13 mouse cellular contexts compared by ENCODE assay signal in the genomic region with DNA sequence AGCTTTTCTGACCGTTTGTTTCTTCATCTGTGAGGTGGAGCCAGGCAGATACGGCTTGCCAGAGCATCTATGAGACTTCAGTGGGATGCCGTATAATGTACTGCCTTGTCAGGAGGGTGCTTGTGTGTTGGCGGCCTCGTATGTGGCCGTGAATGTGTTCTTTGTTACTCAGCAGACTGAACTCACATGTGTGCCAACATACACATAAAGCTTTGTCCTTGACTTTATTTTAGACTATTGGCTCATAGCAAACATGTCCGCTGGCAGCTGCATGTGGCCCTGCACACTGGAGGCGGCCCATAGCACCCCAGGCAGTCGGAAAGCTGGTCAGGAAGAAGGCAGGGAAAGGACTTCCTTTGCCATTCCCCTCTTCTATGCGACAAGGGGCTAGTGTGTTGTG. TPM values are rescaled to one million over a fixed set of nuclear protein-coding genes. Genes with fewer than 3 reads are reported as not detected.
DNase-seq lines count a peak whose midpoint lies in the region; ATAC-seq lines count a peak whose summit lies in the region.
"Had no signal": no experiment of that assay in that cellular context is flagged by ENCODE, and none has a peak within 500 bp of the region (broad histone marks: within the 10 kb centered on the region; RNA-seq: fewer than 3 reads in every experiment).

No protein-coding gene starts in this region.

- H3K9me3 ChIP-seq in heart, embryonic 10.5 days, result no peaks in the 10 kb centered on the region
- H3K9me3 ChIP-seq in midbrain, embryonic 11.5 days (ENCODE audit: control insufficient read depth, low read length), result no peaks in the 10 kb centered on the region
- H3K9me3 ChIP-seq in midbrain, embryonic 14.5 days (ENCODE audit: control insufficient read depth, low read length), result no peaks in the 10 kb centered on the region
- H3K9me3 ChIP-seq in heart, embryonic 15.5 days (replicated peaks), result no peaks in the 10 kb centered on the region
- H3K9me3 ChIP-seq: midbrain, embryonic 10.5 days had no signal

- WGBS in heart, embryonic 10.5 days, result 72% methylated on average over 10 of the region's 10 CpGs
- WGBS in midbrain, embryonic 11.5 days, result 82% methylated on average over 10 of the region's 10 CpGs
- WGBS in midbrain, embryonic 14.5 days, result 83% methylated on average over 10 of the region's 10 CpGs
- WGBS in heart, embryonic 15.5 days, result 64% methylated on average over 10 of the region's 10 CpGs

- 0 out of 2 replicates have a peak overlapping the region, but pooled peaks have one; percentile 24 for H3K27ac ChIP-seq in heart, embryonic 10.5 days
- H3K27ac ChIP-seq in midbrain, embryonic 11.5 days (ENCODE audit: low read depth, low read length), result no peak overlapping the region
- no peak overlapping the region for H3K27ac ChIP-seq in midbrain, embryonic 14.5 days (replicated peaks; ENCODE audit: low read depth, low read length)
- peak overlapping the region; percentile 31; the same call in 1 of the 2 replicates for H3K27ac ChIP-seq in heart, embryonic 15.5 days
- H3K27ac ChIP-seq: liver, embryonic 14.5 days; midbrain, embryonic 10.5 days had no signal

- no peak overlapping the region for H3K4me3 ChIP-seq in heart, embryonic 10.5 days
- no peak overlapping the region for H3K4me3 ChIP-seq in midbrain, embryonic 11.5 days (ENCODE audit: low read depth, low read length)
- no peak overlapping the region for H3K4me3 ChIP-seq in midbrain, embryonic 14.5 days (replicated peaks; ENCODE audit: low read depth, low read length)
- H3K4me3 ChIP-seq in heart, embryonic 15.5 days, result no peak overlapping the region
- H3K4me3 ChIP-seq: midbrain, embryonic 10.5 days had no signal

- peaks cover 48% of the 10 kb centered on the region for H3K4me1 ChIP-seq in heart, embryonic 10.5 days
- H3K4me1 ChIP-seq in midbrain, embryonic 11.5 days (ENCODE audit: control insufficient read depth, insufficient read depth, low read length), result peaks cover 21% of the 10 kb centered on the region
- H3K4me1 ChIP-seq in midbrain, embryonic 14.5 days (ENCODE audit: control insufficient read depth, insufficient read depth, low read length), result peaks cover 13% of the 10 kb centered on the region
- H3K4me1 ChIP-seq in heart, embryonic 15.5 days (replicated peaks), result peaks cover 39% of the 10 kb centered on the region

- DNase-seq in heart, embryonic 10.5 days (ENCODE audit: low spot score), result no peak
- no peak for DNase-seq in heart, adult 8-10 months (ENCODE audit: low spot score)
- peak; percentile 41 for DNase-seq in midbrain, embryonic 11.5 days (ENCODE audit: low spot score, missing footprints)
- DNase-seq in midbrain, embryonic 14.5 days, result no peak
- DNase-seq in cerebellum, postnatal 14 days, result no peak
- no peak for DNase-seq in left cerebral cortex, adult 11 months (ENCODE audit: low spot score)
- DNase-seq: cerebellum, adult 2 months; gastrocnemius, postnatal 10 days; right cerebral cortex, postnatal 14 days had no signal

- H3K9ac ChIP-seq in midbrain, embryonic 11.5 days (ENCODE audit: low read length), result no peak overlapping the region
- H3K9ac ChIP-seq in midbrain, embryonic 14.5 days (replicated peaks; ENCODE audit: low read length), result no peak overlapping the region
- no peak overlapping the region for H3K9ac ChIP-seq in heart, embryonic 15.5 days
- H3K9ac ChIP-seq: liver, embryonic 14.5 days had no signal

- H3K36me3 ChIP-seq in heart, embryonic 10.5 days, result 0 out of 2 replicates have a peak, but pooled peaks cover 5% of the 10 kb centered on the region
- H3K36me3 ChIP-seq in midbrain, embryonic 11.5 days (ENCODE audit: control insufficient read depth, insufficient read depth, low read length), result no peaks in the 10 kb centered on the region
- H3K36me3 ChIP-seq in midbrain, embryonic 14.5 days (ENCODE audit: control insufficient read depth, insufficient read depth, low read length), result no peaks in the 10 kb centered on the region
- no peaks in the 10 kb centered on the region for H3K36me3 ChIP-seq in heart, embryonic 15.5 days
- H3K36me3 ChIP-seq: midbrain, embryonic 10.5 days had no signal

- no peak for ATAC-seq in midbrain, embryonic 11.5 days (ENCODE audit: low FRiP score)
- no peak for ATAC-seq in midbrain, embryonic 14.5 days (ENCODE audit: low FRiP score, low TSS enrichment)
- ATAC-seq in heart, embryonic 15.5 days (replicated peaks; ENCODE audit: insufficient number of reproducible peaks, insufficient read depth, low FRiP score, low read depth), result no peak
- ATAC-seq: intestine, embryonic 16.5 days had no signal

- no peak overlapping the region for H3K4me2 ChIP-seq in midbrain, embryonic 11.5 days
- no peak overlapping the region for H3K4me2 ChIP-seq in midbrain, embryonic 14.5 days (ENCODE audit: low read length)
- H3K4me2 ChIP-seq in heart, embryonic 15.5 days, result peak overlapping the region; percentile 15; the same call in 1 of the 2 replicates

- H3K27me3 ChIP-seq in heart, embryonic 10.5 days (ENCODE audit: insufficient read depth, poor library complexity, severe bottlenecking), result no peaks in the 10 kb centered on the region
- H3K27me3 ChIP-seq in midbrain, embryonic 11.5 days (ENCODE audit: control insufficient read depth, insufficient read depth, low read length), result peaks cover 13% of the 10 kb centered on the region
- H3K27me3 ChIP-seq in midbrain, embryonic 14.5 days (ENCODE audit: control insufficient read depth, insufficient read depth, low read length), result peaks cover 25% of the 10 kb centered on the region
- no peaks in the 10 kb centered on the region for H3K27me3 ChIP-seq in heart, embryonic 15.5 days

RNA-seq across cellular contexts. Expression of gene Ptpn14, which starts 3.6 kb away (rescaled TPM):
- polyA plus RNA-seq in heart, embryonic 10.5 days (2016; fragmentation: Nextera tagmentation; extraction: Ambion mirVana), result 7.2 and 9.6 TPM in 2 replicates
- 10 to 100 TPM; 31.2 to 35.9 (median 33.9) TPM for total RNA-seq in heart, adult 8-10 months (2022)
- polyA plus RNA-seq in midbrain, embryonic 11.5 days (2014; fragmentation: Nextera tagmentation; extraction: Ambion mirVana), result 4.3 TPM in 2 replicates
- 0.70 and 1.7 TPM in 2 replicates for polyA plus RNA-seq in midbrain, embryonic 14.5 days (2014; fragmentation: Nextera tagmentation; extraction: Ambion mirVana)
- polyA plus RNA-seq in heart, embryonic 15.5 days (2015; fragmentation: Nextera tagmentation; extraction: Ambion mirVana), result 7.0 and 10.2 TPM in 2 replicates

RNA-seq across cellular contexts. Expression of gene Cenpf, which starts 43.8 kb away (rescaled TPM):
- polyA plus RNA-seq in heart, embryonic 10.5 days (2016; fragmentation: Nextera tagmentation; extraction: Ambion mirVana), result 62.7 and 71.3 TPM in 2 replicates
- total RNA-seq in heart, adult 8-10 months (2022), result 10 to 100 TPM in 2 of 4 experiments, 1 to 10 TPM in 2; 3.9 to 14.9 (median 10.7) TPM
- polyA plus RNA-seq in midbrain, embryonic 11.5 days (2014; fragmentation: Nextera tagmentation; extraction: Ambion mirVana), result 135 and 140 TPM in 2 replicates
- 13.3 and 27.3 TPM in 2 replicates for polyA plus RNA-seq in midbrain, embryonic 14.5 days (2014; fragmentation: Nextera tagmentation; extraction: Ambion mirVana)
- polyA plus RNA-seq in heart, embryonic 15.5 days (2015; fragmentation: Nextera tagmentation; extraction: Ambion mirVana), result 62.2 and 71.2 TPM in 2 replicates

Comparison
In these comparisons a context has a peak if more than half of its experiments do, and no peak if none do; other contexts are left out.
1. H3K27ac ChIP-seq: peak in heart, embryonic 10.5 days (single experiment) and heart, embryonic 15.5 days (single experiment); none in midbrain, embryonic 11.5 days (single experiment) and midbrain, embryonic 14.5 days (single experiment).